In genomic region chr7:113856067-113856466, GRCm38 (mm10) we compare ENCODE assay signal across 19 mouse cellular contexts.
"Had no signal": no experiment of that assay in that cellular context is flagged by ENCODE, and none has a peak within 500 bp of the region (broad histone marks: within the 10 kb centered on the region; RNA-seq: fewer than 3 reads in every experiment).

No protein-coding gene starts in this region.

- H3K36me3 ChIP-seq: intestine, embryonic 15.5 days; kidney, embryonic 15.5 days; liver, embryonic 12.5 days; liver, embryonic 15.5 days; stomach, embryonic 15.5 days had no signal

- H3K9ac ChIP-seq: intestine, embryonic 15.5 days; kidney, embryonic 15.5 days; liver, embryonic 12.5 days; liver, embryonic 15.5 days; lung, embryonic 14.5 days; stomach, embryonic 15.5 days had no signal

- ATAC-seq: intestine, embryonic 15.5 days; liver, embryonic 12.5 days had no signal

- H3K4me3 ChIP-seq: intestine, embryonic 15.5 days; kidney, embryonic 15.5 days; left cerebral cortex, adult 2 months; liver, embryonic 12.5 days; liver, embryonic 15.5 days; megakaryocyte, embryonic 14.5 days; stomach, embryonic 15.5 days had no signal

- H3K27me3 ChIP-seq: intestine, embryonic 15.5 days; kidney, embryonic 15.5 days; liver, embryonic 12.5 days; liver, embryonic 15.5 days; megakaryocyte, embryonic 14.5 days; stomach, embryonic 15.5 days had no signal

- H3K9me3 ChIP-seq: intestine, embryonic 15.5 days; kidney, embryonic 15.5 days; liver, embryonic 12.5 days; liver, embryonic 15.5 days; stomach, embryonic 15.5 days had no signal

- DNase-seq: kidney, adult 11 months; kidney, adult 8-10 months; kidney, postnatal 10 days; kidney, postnatal 36 days; layer of hippocampus, postnatal 36 days; lung, embryonic 14.5 days; lung, postnatal 14 days; lung, postnatal 4 days; midbrain, embryonic 14.5 days; right cerebral cortex, postnatal 25 days; spleen, adult 18-20 months had no signal

- H3K4me2 ChIP-seq: intestine, embryonic 15.5 days; kidney, embryonic 15.5 days; liver, embryonic 12.5 days; liver, embryonic 15.5 days; lung, embryonic 14.5 days; midbrain, embryonic 11.5 days; stomach, embryonic 15.5 days had no signal

- H3K27ac ChIP-seq: intestine, embryonic 15.5 days; kidney, embryonic 15.5 days; left cerebral cortex, adult 2 months; liver, embryonic 12.5 days; liver, embryonic 15.5 days; stomach, embryonic 15.5 days had no signal

- H3K4me1 ChIP-seq: intestine, embryonic 15.5 days; kidney, embryonic 15.5 days; liver, embryonic 12.5 days; liver, embryonic 15.5 days; megakaryocyte, embryonic 14.5 days; stomach, embryonic 15.5 days had no signal
